Mouse (Mus musculus): ENCODE data around the gene Cwc27.

DNA sequence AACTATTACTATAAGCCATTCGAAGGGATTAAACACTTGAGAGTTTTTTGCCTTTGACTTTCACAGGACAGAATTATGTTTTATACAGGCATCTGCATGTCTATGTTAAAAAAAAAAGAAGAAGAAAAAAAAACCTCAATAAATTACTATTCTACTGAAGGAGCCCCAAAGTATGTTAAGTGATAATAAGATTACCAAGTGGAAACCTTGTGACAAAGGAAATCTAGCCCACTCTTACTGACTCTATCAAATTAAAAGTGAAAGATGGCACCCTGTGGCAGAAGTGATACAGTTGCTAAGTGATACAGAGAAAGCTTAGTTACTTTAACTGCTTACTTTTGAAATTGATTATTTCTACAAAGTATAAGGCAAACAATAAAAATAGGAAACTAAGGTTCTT lies 5.0 kb upstream of the Cwc27 start:
- no peak for TF ChIP-seq CTCF (IDR thresholded peaks at IDR 0.05; ENCODE audit: control insufficient read depth, insufficient read depth, low read length)
- TF ChIP-seq POLR2A (IDR thresholded peaks at IDR 0.05; ENCODE audit: borderline replicate concordance, control insufficient read depth, low read depth, low read length) = no peak

All from bone marrow, adult 2 months (tissue).